Mouse (Mus musculus) erythroid progenitor cell, adult 5-6 weeks (primary cell): Measurements from ENCODE around the gene Rcbtb2. TPM values are rescaled to one million over a fixed set of nuclear protein-coding genes. Genes with fewer than 3 reads are reported as not detected.

ENCODE experiments used
- ATAC-seq: replicated peaks from 2 replicates; pipeline ENCODE4 v1.8.0; 2016; ENCODE audit warnings: moderate number of reproducible peaks, mild to moderate bottlenecking, moderate TSS enrichment, inconsistent platforms; ENCODE audit not compliant: poor library complexity, low FRiP score, severe bottlenecking
- total RNA-seq, 2 experiments: library from RNA; stranded (forward) in 1 of 2; stranded (reverse) in 1 of 2; fragments of 150-400 nt in 1 of 2; fragments of 186-747, 209-891 nt in 1 of 2; gene quantifications; 2 replicates each; pipeline versions ENCODE4 v1.2.3 to v1.2.4; 2015 to 2017; ENCODE audit warnings: low replicate concordance in 2 of 2

Gene Rcbtb2
- total RNA-seq, 2 experiments from 2014 or later, result 4.2 to 4.5 TPM

DNA sequence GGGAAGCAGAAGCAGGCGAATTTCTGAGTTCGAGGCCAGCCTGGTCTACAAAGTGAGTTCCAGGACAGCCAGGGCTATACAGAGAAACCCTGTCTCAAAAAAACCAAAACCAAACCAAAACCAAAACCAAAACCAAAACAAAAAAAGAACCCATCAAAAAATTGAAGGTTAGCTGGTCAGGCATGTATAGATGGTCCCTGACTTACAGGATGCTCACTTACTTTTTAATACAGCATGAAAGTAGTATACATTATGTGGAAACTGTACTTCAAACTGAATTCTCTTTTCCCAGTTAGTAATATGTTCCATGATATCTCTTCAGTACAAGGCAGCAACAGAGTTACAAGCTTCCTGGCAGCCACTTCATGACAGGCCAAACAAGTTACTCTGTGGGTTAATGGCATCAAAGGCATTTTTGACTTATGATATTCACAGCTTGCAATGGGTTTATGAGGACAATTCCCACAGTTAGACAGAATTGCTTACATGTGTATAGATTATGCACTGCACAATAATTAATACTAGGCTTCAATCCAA, 121.3 kb downstream of the Rcbtb2 start:
- no peak for ATAC-seq

DNA sequence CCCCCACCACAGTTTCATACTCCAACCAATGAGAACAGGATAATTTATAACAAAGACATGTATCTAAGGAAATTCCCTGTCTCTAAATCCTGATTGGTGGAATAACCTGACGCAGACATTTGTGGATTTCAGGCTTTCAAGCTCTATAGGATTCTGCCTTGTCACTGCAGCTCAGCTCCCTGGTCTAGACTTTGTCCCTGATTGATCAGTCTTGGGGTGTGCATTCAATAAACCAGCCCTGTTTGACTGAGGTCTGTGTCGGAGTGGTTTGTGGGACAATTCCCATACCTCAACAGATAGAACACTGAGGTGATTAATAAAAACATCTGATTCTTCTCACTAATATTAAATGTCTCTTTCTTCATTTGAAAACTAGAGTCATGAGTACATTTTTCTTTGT, 127.2 kb downstream of the Rcbtb2 start:
- no peak for ATAC-seq

DNA sequence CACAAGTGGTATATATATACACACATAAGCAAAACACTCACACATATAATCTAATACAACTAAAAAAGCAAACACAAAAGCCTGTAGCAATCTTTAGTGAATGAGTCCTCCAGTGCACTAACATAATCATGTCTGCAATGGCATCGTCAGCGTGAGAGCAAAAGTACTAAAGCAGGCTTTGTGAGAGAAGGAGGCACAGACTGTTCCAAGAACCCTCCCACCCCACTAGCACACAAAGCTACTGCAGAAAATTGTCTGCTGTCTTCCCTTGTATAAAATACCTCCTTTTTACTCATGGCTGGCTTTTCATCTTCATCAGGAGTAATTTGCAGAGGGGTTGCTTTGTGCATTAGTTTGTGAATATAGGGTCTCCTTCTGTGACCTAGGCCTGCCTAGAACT, 129.4 kb downstream of the Rcbtb2 start:
- ATAC-seq, result no peak

DNA sequence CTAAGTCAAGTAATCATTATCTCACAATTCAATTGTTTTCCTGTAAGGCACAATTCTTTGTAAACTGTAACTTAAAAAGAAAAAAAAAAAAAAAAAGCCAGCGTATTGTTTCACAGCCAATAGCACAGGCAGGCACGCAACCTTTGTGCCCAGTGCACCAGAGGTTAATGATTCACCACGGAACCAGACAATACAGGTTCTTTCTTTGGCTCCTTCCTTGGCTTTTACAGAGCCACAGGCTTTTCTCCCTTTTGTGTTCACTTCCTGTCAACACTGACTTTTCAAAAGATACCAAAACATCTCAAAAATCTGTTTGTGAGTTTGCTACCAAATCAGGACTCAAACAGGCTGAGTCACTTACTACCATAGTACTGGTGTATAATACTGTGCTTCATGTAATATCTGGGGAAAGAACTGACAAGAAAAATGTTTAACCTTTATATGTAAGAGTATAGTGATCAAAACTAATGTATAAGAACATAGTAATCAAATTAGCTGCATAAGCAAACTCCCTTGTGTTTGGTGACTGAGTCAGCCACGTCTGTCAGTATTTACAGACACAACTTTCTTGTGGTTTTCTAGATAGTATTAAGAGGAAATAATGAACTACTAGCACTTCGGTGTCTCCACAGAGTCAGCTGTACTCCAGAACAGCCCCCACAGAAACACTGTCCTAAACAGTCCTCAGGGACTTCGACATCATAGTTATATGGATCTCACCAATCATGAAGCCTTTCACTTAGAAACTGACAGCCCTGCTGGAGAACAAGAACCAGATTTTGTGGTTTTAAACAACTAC, 130.8 kb downstream of the Rcbtb2 start:
- no peak for ATAC-seq

DNA sequence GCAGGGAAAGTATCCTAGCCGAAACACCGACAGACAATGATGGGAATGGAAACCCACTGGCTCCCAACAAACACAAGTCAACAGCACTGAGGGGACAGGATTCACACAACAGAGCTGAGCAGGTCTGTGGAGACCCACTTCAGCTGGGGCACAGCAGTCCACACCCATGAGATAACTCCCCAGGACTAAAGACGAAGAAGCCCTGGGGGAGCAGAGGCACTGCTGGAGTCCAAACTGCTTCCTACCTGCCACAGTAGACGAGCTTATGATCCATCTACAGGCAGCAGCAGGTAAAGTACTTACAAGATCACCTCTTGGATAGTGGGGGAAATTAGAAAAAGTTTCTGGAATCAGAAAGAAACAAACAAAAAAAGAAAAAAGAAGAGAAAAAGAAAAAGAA, 131.6 kb downstream of the Rcbtb2 start:
- ATAC-seq, result no peak

DNA sequence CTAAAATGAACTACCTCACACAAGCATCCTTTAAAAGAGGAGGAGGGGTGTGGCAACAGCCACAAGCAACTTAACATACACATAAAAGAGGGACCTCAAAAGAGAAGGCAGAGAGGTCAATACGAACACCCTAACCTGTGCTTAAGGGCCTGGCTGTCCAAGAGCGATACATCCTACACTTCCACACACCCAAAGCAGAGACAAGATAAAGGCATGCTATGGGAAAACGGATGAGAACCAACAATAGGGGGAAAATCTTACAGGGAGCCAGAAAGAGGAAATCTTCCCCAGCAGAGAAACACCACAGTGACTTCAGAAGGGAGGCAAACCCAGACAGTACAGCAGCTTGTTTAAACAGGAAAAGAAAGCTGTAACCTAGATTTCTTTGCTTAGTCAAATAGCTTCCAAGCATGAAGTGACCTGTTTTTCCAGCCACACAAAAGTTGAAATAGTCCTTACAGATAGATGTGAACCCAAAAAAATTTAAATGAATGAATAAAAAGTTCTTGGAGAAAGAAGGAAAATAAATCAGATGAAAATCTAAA, 132.7 kb downstream of the Rcbtb2 start:
- no peak for ATAC-seq

DNA sequence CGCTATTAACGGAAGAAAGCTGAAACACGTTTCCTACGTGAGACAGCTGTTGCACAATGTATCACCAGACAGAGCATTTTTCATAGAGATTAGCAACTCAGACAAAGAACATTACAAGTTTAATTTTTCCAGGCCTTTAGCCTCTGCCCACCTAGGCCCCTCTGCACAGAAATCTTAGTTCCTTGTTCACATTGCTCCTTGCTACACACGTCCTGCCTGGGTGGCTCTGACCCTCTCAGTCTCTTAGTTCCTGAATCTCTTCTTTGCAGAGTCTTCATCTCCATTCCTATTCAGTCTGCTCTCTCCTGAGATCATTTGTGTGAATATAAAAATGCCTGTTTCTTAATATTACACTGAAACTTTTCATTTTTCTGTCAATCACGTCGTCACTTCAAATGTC, 134.5 kb downstream of the Rcbtb2 start:
- ATAC-seq, result no peak

Other genes starting within 250 kb of the Rcbtb2 start
- gene Cysltr2, start 73.9 kb upstream of the Rcbtb2 start, total RNA-seq (2015; ENCODE audit: low replicate concordance), result 0.72 TPM in 1 of 2 replicates, not detected in the other
- gene Cysltr2, start 73.9 kb upstream of the Rcbtb2 start, total RNA-seq (2017; ENCODE audit: low replicate concordance), result 2.3 TPM in 1 of 2 replicates, not detected in the other
- 2.9 and 4.3 TPM in 2 replicates for gene Lpar6, start 114.9 kb downstream of the Rcbtb2 start, total RNA-seq (2015; ENCODE audit: low replicate concordance)
- 0.15 and 5.8 TPM in 2 replicates for gene Lpar6, start 114.9 kb downstream of the Rcbtb2 start, total RNA-seq (2017; ENCODE audit: low replicate concordance)
- 466 and 515 TPM in 2 replicates for gene Rb1, start 202.8 kb downstream of the Rcbtb2 start, total RNA-seq (2015; ENCODE audit: low replicate concordance)
- 345 and 529 TPM in 2 replicates for gene Rb1, start 202.8 kb downstream of the Rcbtb2 start, total RNA-seq (2017; ENCODE audit: low replicate concordance)